Mouse (Mus musculus) CD4-positive, CD25-positive, alpha-beta regulatory T cell, adult 4 months (primary cell): Measurements from ENCODE around the gene Wipi2. TPM values are rescaled to one million over a fixed set of nuclear protein-coding genes. Genes with fewer than 3 reads are reported as not detected.

ENCODE experiments used
- polyA plus RNA-seq, 2 experiments: library from polyadenylated mRNA; unstranded; fragments of 100-300 nt; shearing (Covaris generic); gene quantifications; one replicate each; pipeline ENCODE4 v1.2.1; 2017

Gene Wipi2
- polyA plus RNA-seq, 2 experiments from 2014 or later: 17.2 to 20.1 TPM

Other genes with a start within 250 kb of the Wipi2 start
- 10 to 100 TPM in 1 of 2 experiments, 1 to 10 TPM in 1; 8.2 to 13.2 TPM for gene Foxk1, start 226.2 kb upstream of the Wipi2 start, polyA plus RNA-seq
- gene Ap5z1, start 163.8 kb upstream of the Wipi2 start, polyA plus RNA-seq: 10 to 100 TPM; 19.5 to 28.9 TPM
- gene Papolb, start 97.6 kb upstream of the Wipi2 start, polyA plus RNA-seq: not detected
- gene Radil, start 76.6 kb upstream of the Wipi2 start, polyA plus RNA-seq: not detected
- not detected for gene Mmd2, start 18.9 kb upstream of the Wipi2 start, polyA plus RNA-seq
- gene Slc29a4, start 64.8 kb downstream of the Wipi2 start, polyA plus RNA-seq: under 1 TPM in 1 of 2 experiments, not detected in 1; 0.11 TPM
- 1 to 10 TPM; 2.8 to 3.7 TPM for gene Tnrc18, start 190.0 kb downstream of the Wipi2 start, polyA plus RNA-seq